Mouse (Mus musculus): ENCODE results near the gene Hoxd8.

- TF ChIP-seq CTCF (IDR thresholded peaks at IDR 0.05; ENCODE audit: borderline replicate concordance, control insufficient read depth, extremely low read depth, insufficient read depth, low read length, poor library complexity): no peak
- TF ChIP-seq POLR2A (IDR thresholded peaks at IDR 0.05; ENCODE audit: control insufficient read depth, extremely low read depth, insufficient read depth, low read length, poor library complexity): no peak
These were observed 45.1 kb downstream of the Hoxd8 start for GRCm38 (mm10) chr2:74749337-74750121.
